Mouse (Mus musculus) intestine, embryonic 16.5 days (tissue): Measurements from ENCODE around the gene Mllt10. TPM values are rescaled to one million over a fixed set of nuclear protein-coding genes. Genes with fewer than 3 reads are reported as not detected.

Experiments
- ATAC-seq: fragments of 200-750 bp; cut with Nextera tagmentation; 2 replicates; pipeline ENCODE4 v1.8.0; 2017; ENCODE audit warnings: moderate TSS enrichment, moderate library complexity
- H3K27ac ChIP-seq: fragments of 300-500 bp; sonication (generic); 2 replicates; pipeline ENCODE4 v1.5.1; 2014; ENCODE audit warnings: mild to moderate bottlenecking, low read length
- H3K27me3 ChIP-seq: fragments of 300-500 bp; sonication (generic); replicated peaks from 2 replicates; pipeline ENCODE4 v1.6.1; 2014; ENCODE audit warnings: low read length, control low read depth, mixed read lengths; ENCODE audit not compliant: control insufficient read depth, insufficient read depth
- H3K36me3 ChIP-seq: fragments of 300-500 bp; sonication (generic); 2 replicates; pipeline ENCODE4 v1.6.1; 2014; ENCODE audit warnings: low read length, control low read depth; ENCODE audit not compliant: control insufficient read depth, insufficient read depth
- H3K4me1 ChIP-seq: fragments of 300-500 bp; sonication (generic); 2 replicates; pipeline ENCODE4 v1.6.1; 2014; ENCODE audit warnings: low read length, control low read depth, mixed read lengths; ENCODE audit not compliant: control insufficient read depth, insufficient read depth
- H3K4me2 ChIP-seq: fragments of 300-500 bp; sonication (generic); 2 replicates; pipeline ENCODE4 v1.6.1; 2014; ENCODE audit warnings: low read depth, low read length, control low read depth
- H3K4me3 ChIP-seq: fragments of 300-500 bp; sonication (generic); 2 replicates; pipeline ENCODE4 v1.5.1; 2014; ENCODE audit warnings: mild to moderate bottlenecking, low read length
- H3K9ac ChIP-seq: fragments of 300-500 bp; sonication (generic); 2 replicates; pipeline ENCODE4 v1.6.1; 2014; ENCODE audit warnings: low read depth, low read length
- H3K9me3 ChIP-seq: fragments of 300-500 bp; sonication (generic); 2 replicates; pipeline ENCODE4 v1.6.1; 2016; ENCODE audit warnings: low read length, control low read depth; ENCODE audit not compliant: control insufficient read depth
- WGBS: fragments of 180-500 bp; shearing (Covaris S2); extraction: QIAGEN DNeasy Blood & Tissue Kit; methylation state at CpG from one replicate; pipeline ENCODE4 v1.1.7; 2014; 5-methylcytosine and 5-hydroxymethylcytosine counted together
- polyA plus RNA-seq: library from polyadenylated mRNA; unstranded; fragments of >200 nt; fragmentation: Nextera tagmentation; extraction: Ambion mirVana; gene quantifications from 2 replicates; pipeline ENCODE4 v1.2.1, GENCODE M21; 2015

The Mllt10 gene
- polyA plus RNA-seq, 1 experiment from 2014 or later, result 47.2 TPM

- ATAC-seq, result no peak
- Histone ChIP-seq H3K9me3 (no peaks in the 10 kb centered on the region), H3K27me3 (no peaks in the 10 kb centered on the region), H3K36me3 (no peaks in the 10 kb centered on the region), H3K9ac (peak overlapping the region; percentile 98), H3K4me3 (no peak overlapping the region), H3K4me1 (peaks cover 26% of the 10 kb centered on the region), H3K4me2 (peak overlapping the region; percentile 95), H3K27ac (0 out of 2 replicates have a peak overlapping the region, but pooled peaks have one; percentile 68)
- 42% methylated on average over 2 of the region's 2 CpGs for WGBS
Observed at GRCm38 (mm10) chr2:18050018-18050417, 5.0 kb upstream of the Mllt10 start.

GRCm38 (mm10) chr2:18050541-18050985 lies 4.5 kb upstream of the Mllt10 start:
- Histone ChIP-seq H3K4me3 (peak overlapping the region; percentile 28), H3K9ac (peak overlapping the region; percentile 51), H3K27me3 (no peaks in the 10 kb centered on the region), H3K36me3 (no peaks in the 10 kb centered on the region), H3K4me2 (peak overlapping the region; percentile 95), H3K27ac (peak overlapping the region; percentile 68; the same call in 1 of the 2 replicates), H3K4me1 (peaks cover 24% of the 10 kb centered on the region), H3K9me3 (no peaks in the 10 kb centered on the region)
- no peak for ATAC-seq
- WGBS, result 26% methylated on average over 10 of the region's 10 CpGs

GRCm38 (mm10) chr2:18051026-18051830 lies 3.8 kb upstream of the Mllt10 start:
- ATAC-seq, result no peak
- Histone ChIP-seq H3K4me2 (peak overlapping the region; percentile 95), H3K36me3 (no peaks in the 10 kb centered on the region), H3K9ac (peak overlapping the region; percentile 51; the same call in 1 of the 2 replicates), H3K9me3 (no peaks in the 10 kb centered on the region), H3K27ac (no peak overlapping the region; the same call in 1 of the 2 replicates), H3K27me3 (no peaks in the 10 kb centered on the region), H3K4me3 (peak overlapping the region; percentile 28; the same call in 1 of the 2 replicates), H3K4me1 (peaks cover 18% of the 10 kb centered on the region)
- 49% methylated on average over 11 of the region's 11 CpGs for WGBS

DNA sequence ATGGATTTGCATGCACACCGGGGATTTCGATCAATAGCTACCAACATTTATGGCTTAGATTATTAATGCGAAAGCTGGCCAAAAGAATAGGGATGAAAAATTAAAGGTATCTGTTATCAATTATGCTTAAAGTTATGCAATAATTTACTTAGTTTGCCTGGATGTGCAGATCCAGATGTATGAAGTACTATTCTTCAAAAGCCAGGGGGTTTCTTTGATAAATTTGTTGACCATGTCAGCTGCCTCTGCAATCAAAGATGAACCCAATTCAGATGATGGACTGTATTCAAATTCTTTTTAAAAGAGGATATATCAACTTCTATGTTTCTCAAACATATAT lies 3.2 kb upstream of the Mllt10 start:
- Histone ChIP-seq H3K4me2 (no peak overlapping the region), H3K36me3 (no peaks in the 10 kb centered on the region), H3K4me1 (peaks cover 14% of the 10 kb centered on the region), H3K27ac (no peak overlapping the region), H3K9me3 (no peaks in the 10 kb centered on the region), H3K27me3 (no peaks in the 10 kb centered on the region), H3K4me3 (no peak overlapping the region), H3K9ac (no peak overlapping the region)
- WGBS, result 71% methylated on average over 3 of the region's 3 CpGs
- no peak for ATAC-seq

- no peak overlapping the region for H3K27ac ChIP-seq
- H3K36me3 ChIP-seq, result no peaks in the 10 kb centered on the region
- ATAC-seq, result no peak
- no peak overlapping the region for H3K4me2 ChIP-seq
- H3K27me3 ChIP-seq, result no peaks in the 10 kb centered on the region
- no peaks in the 10 kb centered on the region for H3K9me3 ChIP-seq
- H3K9ac ChIP-seq, result no peak overlapping the region
- H3K4me3 ChIP-seq, result no peak overlapping the region
- WGBS, result 71% methylated on average over 3 of the region's 3 CpGs
- H3K4me1 ChIP-seq, result peaks cover 14% of the 10 kb centered on the region
Observed at GRCm38 (mm10) chr2:18052581-18052980, 2.5 kb upstream of the Mllt10 start.

- no peak overlapping the region for H3K9ac ChIP-seq
- WGBS, result 87% methylated on average over 1 of the region's 1 CpGs
- ATAC-seq, result no peak
- no peaks in the 10 kb centered on the region for H3K27me3 ChIP-seq
- no peak overlapping the region for H3K4me3 ChIP-seq
- H3K4me1 ChIP-seq, result peaks cover 14% of the 10 kb centered on the region
- no peaks in the 10 kb centered on the region for H3K9me3 ChIP-seq
- H3K36me3 ChIP-seq, result no peaks in the 10 kb centered on the region
- H3K27ac ChIP-seq, result no peak overlapping the region
- no peak overlapping the region for H3K4me2 ChIP-seq
Observed at GRCm38 (mm10) chr2:18053243-18053950, 1.6 kb upstream of the Mllt10 start.

GRCm38 (mm10) chr2:18053951-18054530 lies 996 bp upstream of the Mllt10 start:
- H3K4me1 ChIP-seq, result peaks cover 14% of the 10 kb centered on the region
- 33% methylated on average over 2 of the region's 2 CpGs for WGBS
- no peaks in the 10 kb centered on the region for H3K36me3 ChIP-seq
- no peaks in the 10 kb centered on the region for H3K27me3 ChIP-seq
- H3K4me2 ChIP-seq, result no peak overlapping the region
- no peak overlapping the region for H3K4me3 ChIP-seq
- H3K27ac ChIP-seq, result peak overlapping the region; percentile 46; the same call in 1 of the 2 replicates
- no peak for ATAC-seq
- H3K9me3 ChIP-seq, result no peaks in the 10 kb centered on the region
- H3K9ac ChIP-seq, result 0 out of 2 replicates have a peak overlapping the region, but pooled peaks have one; percentile 4

DNA sequence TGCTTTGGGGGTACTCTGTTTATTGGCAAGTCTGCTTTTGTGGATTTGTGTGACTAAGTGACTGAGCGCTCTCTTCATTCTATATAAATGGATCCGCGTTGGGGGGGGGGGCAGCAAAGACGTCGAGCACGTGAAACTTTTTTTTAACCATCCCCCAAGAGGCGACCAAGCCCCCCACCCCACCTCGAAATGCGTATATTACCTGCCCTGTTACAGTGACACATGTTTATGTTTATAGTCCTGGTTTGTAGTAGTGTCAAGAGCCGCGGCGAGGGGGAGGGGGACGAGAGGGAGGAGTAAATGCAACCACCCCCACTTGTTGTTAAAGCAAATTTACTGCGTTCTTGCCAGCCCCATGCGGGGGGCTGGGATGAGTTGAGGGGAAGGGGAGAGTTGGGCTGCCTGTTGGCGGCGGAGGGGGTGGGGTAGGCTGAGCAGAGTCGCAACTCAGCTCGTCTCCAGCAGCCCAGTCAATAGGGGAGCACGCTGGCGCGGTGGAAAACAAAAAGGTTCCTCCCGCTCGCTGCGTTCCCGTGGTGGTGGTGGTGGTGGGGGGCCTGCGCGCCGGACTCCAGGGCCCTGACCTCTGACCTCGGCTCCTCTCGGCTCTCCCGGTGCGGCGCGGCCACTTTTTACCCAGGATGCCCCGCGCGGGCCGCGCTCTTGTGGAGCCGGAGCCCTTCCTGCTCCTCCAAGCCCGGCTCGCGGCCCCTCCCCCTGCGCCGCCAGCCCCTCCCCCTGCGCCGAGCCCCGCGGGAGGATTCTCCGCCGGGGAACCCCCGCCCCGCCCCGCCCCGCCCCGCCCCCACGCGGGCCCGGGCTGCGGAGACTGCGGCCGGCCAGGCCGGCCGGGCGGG lies 1.1 kb downstream of the Mllt10 start:
- Histone ChIP-seq H3K9ac (peak overlapping the region; percentile 94), H3K9me3 (no peaks in the 10 kb centered on the region), H3K36me3 (no peaks in the 10 kb centered on the region), H3K27me3 (no peaks in the 10 kb centered on the region), H3K4me2 (peak overlapping the region; percentile 92), H3K27ac (peak overlapping the region; percentile 100), H3K4me1 (0 out of 2 replicates have a peak, but pooled peaks cover 3% of the 10 kb centered on the region), H3K4me3 (peak overlapping the region; percentile 62)
- under 1% methylated on average over 51 of the region's 66 CpGs for WGBS
- peak; percentile 91 for ATAC-seq
